Mouse (Mus musculus) lung, embryonic 15.5 days (tissue): ENCODE results near the gene Slc22a22. TPM values are rescaled to one million over a fixed set of nuclear protein-coding genes. Genes with fewer than 3 reads are reported as not detected.

Source experiments
- ATAC-seq: fragments of 200-750 bp; cut with Nextera tagmentation; 2 replicates; pipeline ENCODE4 v1.8.0; 2017; ENCODE audit warnings: moderate number of reproducible peaks, borderline replicate concordance; ENCODE audit not compliant: low FRiP score, low TSS enrichment; ENCODE audit errors: extremely low read depth
- H3K27ac ChIP-seq: fragments of 300-500 bp; sonication (generic); 2 replicates; pipeline ENCODE4 v1.5.1; 2015; ENCODE audit warnings: moderate library complexity, mild to moderate bottlenecking, inconsistent platforms
- H3K27me3 ChIP-seq: fragments of 300-500 bp; sonication (generic); 2 replicates; pipeline ENCODE4 v1.6.1; 2015; ENCODE audit warnings: inconsistent platforms
- H3K36me3 ChIP-seq: fragments of 300-500 bp; sonication (generic); 2 replicates; pipeline ENCODE4 v1.6.1; 2015; ENCODE audit warnings: inconsistent platforms
- H3K4me1 ChIP-seq: fragments of 300-500 bp; sonication (generic); 2 replicates; pipeline ENCODE4 v1.6.1; 2015; ENCODE audit warnings: inconsistent platforms
- H3K4me2 ChIP-seq: fragments of 300-500 bp; sonication (generic); 2 replicates; pipeline ENCODE4 v1.6.1; 2015; ENCODE audit warnings: inconsistent platforms, mild to moderate bottlenecking, moderate library complexity
- H3K4me3 ChIP-seq: fragments of 300-500 bp; sonication (generic); 2 replicates; pipeline ENCODE4 v1.5.1; 2015; ENCODE audit warnings: mild to moderate bottlenecking, inconsistent platforms
- H3K9ac ChIP-seq: fragments of 300-500 bp; sonication (generic); 2 replicates; pipeline ENCODE4 v1.6.1; 2015; ENCODE audit warnings: inconsistent platforms
- H3K9me3 ChIP-seq: fragments of 300-500 bp; sonication (generic); 2 replicates; pipeline ENCODE4 v1.6.1; 2016; ENCODE audit warnings: inconsistent platforms
- WGBS: fragments of 180-500 bp; shearing (Covaris S2); methylation state at CpG from one replicate; pipeline ENCODE4 v1.1.7; 2015; 5-methylcytosine and 5-hydroxymethylcytosine counted together
- polyA plus RNA-seq: library from polyadenylated mRNA; unstranded; fragments of >200 nt; fragmentation: Nextera tagmentation; extraction: Ambion mirVana; gene quantifications from 2 replicates; pipeline ENCODE4 v1.2.1, GENCODE M21; 2015

Gene Slc22a22
- polyA plus RNA-seq, 1 experiment from 2014 or later, result not detected

GRCm38 (mm10) chr15:57465996-57466395 lies 11.4 kb downstream of the Slc22a22 start:
- H3K9me3 ChIP-seq, result no peaks in the 10 kb centered on the region
- H3K4me3 ChIP-seq, result no peak overlapping the region
- no peaks in the 10 kb centered on the region for H3K36me3 ChIP-seq
- no peak for ATAC-seq
- no peaks in the 10 kb centered on the region for H3K4me1 ChIP-seq
- H3K4me2 ChIP-seq, result no peak overlapping the region
- H3K27ac ChIP-seq, result no peak overlapping the region
- no peak overlapping the region for H3K9ac ChIP-seq
- H3K27me3 ChIP-seq, result no peaks in the 10 kb centered on the region

DNA sequence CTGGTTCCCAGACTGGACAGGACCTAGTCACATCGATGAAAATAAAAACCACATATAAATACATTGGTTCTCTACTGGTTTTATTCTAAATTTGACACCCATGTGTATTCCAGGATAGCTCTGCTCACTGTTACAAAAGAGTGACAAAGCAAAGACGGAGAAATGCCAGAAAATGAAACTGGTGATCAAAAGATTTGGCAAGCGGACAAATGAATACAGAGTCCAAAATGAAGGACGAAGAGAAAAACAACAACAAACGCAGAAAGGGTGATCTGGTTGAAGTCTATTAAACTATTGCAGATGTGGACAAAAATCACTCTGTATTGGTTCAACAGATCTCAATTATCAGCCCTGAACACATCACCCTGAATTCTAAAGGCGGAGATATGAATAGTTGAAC lies 12.4 kb downstream of the Slc22a22 start:
- Histone ChIP-seq H3K4me3 (no peak overlapping the region), H3K4me1 (no peaks in the 10 kb centered on the region), H3K27ac (no peak overlapping the region), H3K9ac (no peak overlapping the region), H3K36me3 (no peaks in the 10 kb centered on the region), H3K4me2 (no peak overlapping the region), H3K27me3 (no peaks in the 10 kb centered on the region), H3K9me3 (no peaks in the 10 kb centered on the region)
- no peak for ATAC-seq
- 83% methylated on average over 6 of the region's 6 CpGs for WGBS

GRCm38 (mm10) chr15:57464066-57464465 lies 13.4 kb downstream of the Slc22a22 start:
- Histone ChIP-seq H3K4me1 (no peaks in the 10 kb centered on the region), H3K4me3 (no peak overlapping the region), H3K27me3 (no peaks in the 10 kb centered on the region), H3K9me3 (no peaks in the 10 kb centered on the region), H3K4me2 (no peak overlapping the region), H3K27ac (no peak overlapping the region), H3K9ac (no peak overlapping the region), H3K36me3 (no peaks in the 10 kb centered on the region)
- 63% methylated on average over 11 of the region's 11 CpGs for WGBS
- ATAC-seq, result no peak

GRCm38 (mm10) chr15:57461284-57461683 lies 16.1 kb downstream of the Slc22a22 start:
- WGBS, result 55% methylated on average over 1 of the region's 1 CpGs
- H3K4me1 ChIP-seq, result no peaks in the 10 kb centered on the region
- H3K9ac ChIP-seq, result no peak overlapping the region
- no peaks in the 10 kb centered on the region for H3K9me3 ChIP-seq
- H3K27me3 ChIP-seq, result no peaks in the 10 kb centered on the region
- no peak overlapping the region for H3K4me2 ChIP-seq
- ATAC-seq, result no peak
- H3K36me3 ChIP-seq, result no peaks in the 10 kb centered on the region
- no peak overlapping the region for H3K4me3 ChIP-seq
- no peak overlapping the region for H3K27ac ChIP-seq

GRCm38 (mm10) chr15:57457374-57457773 lies 20.1 kb downstream of the Slc22a22 start:
- no peaks in the 10 kb centered on the region for H3K4me1 ChIP-seq
- no peak overlapping the region for H3K4me2 ChIP-seq
- no peaks in the 10 kb centered on the region for H3K27me3 ChIP-seq
- no peak overlapping the region for H3K4me3 ChIP-seq
- no peak overlapping the region for H3K9ac ChIP-seq
- H3K9me3 ChIP-seq, result no peaks in the 10 kb centered on the region
- ATAC-seq, result peak; percentile 39; the same call in 1 of the 2 replicates
- no peak overlapping the region for H3K27ac ChIP-seq
- no peaks in the 10 kb centered on the region for H3K36me3 ChIP-seq
- WGBS, result 34% methylated on average over 2 of the region's 2 CpGs

DNA sequence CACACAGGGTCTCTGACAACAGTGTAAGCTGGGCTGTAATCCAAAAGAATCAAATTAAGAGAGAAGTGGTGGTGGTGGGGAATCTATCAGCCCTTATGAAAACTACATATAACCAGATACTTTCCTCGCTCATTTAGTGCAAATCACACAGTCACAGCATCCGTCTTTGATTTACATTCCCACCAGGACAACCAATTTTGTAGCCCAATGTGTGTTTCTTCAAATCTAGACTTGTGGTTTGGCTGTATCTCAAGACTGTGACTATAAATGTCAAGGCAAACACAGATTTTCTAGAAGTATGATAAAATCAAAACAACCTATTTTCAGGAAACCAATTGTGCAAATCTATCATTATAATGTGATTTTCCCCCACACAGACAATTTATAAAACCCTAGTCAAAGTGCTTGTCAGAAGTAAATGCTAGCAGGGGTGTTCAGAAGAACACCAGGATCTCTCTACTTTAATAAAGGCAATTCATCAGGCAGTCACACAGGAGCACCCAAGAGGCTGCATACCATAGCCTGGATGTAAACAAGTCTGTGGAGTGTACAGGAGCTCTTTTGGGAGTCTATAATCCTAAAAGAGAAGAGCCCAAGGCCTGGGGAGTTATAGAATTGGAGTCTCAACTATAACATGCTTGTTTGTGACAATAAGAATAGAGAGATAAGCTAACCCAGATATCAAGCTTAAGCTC lies 42.6 kb downstream of the Slc22a22 start:
- H3K9me3 ChIP-seq, result no peaks in the 10 kb centered on the region
- ATAC-seq, result no peak
- no peaks in the 10 kb centered on the region for H3K27me3 ChIP-seq
- H3K27ac ChIP-seq, result no peak overlapping the region
- H3K36me3 ChIP-seq, result no peaks in the 10 kb centered on the region
- H3K9ac ChIP-seq, result no peak overlapping the region
- H3K4me3 ChIP-seq, result no peak overlapping the region
- no peak overlapping the region for H3K4me2 ChIP-seq
- WGBS, result 69% methylated on average over 2 of the region's 2 CpGs
- H3K4me1 ChIP-seq, result no peaks in the 10 kb centered on the region

DNA sequence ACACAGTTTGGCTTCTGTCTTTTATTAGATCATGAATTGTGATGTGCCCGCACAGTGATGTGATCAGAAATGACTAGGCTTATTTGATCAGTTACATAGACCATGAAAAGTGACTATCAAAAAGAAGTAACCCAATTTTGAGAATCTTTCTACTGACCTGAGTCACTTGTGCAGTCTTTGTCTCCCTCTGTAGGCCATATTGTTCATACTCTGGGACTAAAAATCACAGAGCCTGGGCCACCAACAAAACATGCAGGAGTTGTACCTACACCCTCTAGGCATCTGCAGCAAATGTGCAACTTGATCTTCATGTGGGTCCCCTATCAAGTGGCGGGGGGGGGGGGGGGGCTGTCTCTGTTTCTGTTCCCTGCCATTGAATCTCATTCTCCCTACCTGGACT lies 68.9 kb downstream of the Slc22a22 start:
- H3K36me3 ChIP-seq, result no peaks in the 10 kb centered on the region
- no peaks in the 10 kb centered on the region for H3K4me1 ChIP-seq
- no peak overlapping the region for H3K27ac ChIP-seq
- H3K4me3 ChIP-seq, result no peak overlapping the region
- no peak overlapping the region for H3K4me2 ChIP-seq
- no peak for ATAC-seq
- no peak overlapping the region for H3K9ac ChIP-seq
- H3K9me3 ChIP-seq, result no peaks in the 10 kb centered on the region
- H3K27me3 ChIP-seq, result no peaks in the 10 kb centered on the region
- 39% methylated on average over 2 of the region's 2 CpGs for WGBS

DNA sequence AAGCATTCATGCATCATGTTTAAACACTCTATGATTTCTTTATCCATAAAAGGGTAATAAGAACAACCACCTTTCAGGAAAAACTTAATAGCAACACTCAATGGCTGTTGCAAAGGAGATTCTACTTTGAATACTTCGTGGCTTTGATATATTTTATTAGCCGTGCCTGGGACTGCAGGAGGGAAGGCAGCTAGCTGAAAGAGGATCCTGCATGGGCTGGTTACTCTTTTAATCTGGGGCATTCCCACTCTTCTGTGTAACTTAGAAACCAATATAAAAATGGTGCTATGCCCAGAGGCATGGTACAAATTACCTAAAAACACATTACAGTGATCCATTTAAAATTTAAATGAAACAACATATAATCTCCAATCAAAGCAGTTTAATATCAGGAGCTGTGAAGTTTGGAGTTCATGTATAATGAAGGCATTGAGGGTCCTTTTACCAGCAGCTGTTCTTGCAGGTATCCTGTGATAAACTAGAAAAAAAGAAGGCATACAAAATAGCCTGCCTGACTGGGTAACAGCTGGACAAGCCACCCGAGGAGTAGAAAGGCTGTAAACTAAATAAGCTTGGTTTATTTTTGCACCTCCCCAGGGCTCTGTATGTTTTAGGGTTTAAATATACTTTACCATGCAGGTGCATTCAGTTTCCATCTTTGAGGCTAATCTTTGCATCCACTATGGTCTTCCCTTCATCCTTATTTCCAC lies 78.8 kb downstream of the Slc22a22 start:
- H3K36me3 ChIP-seq, result no peaks in the 10 kb centered on the region

DNA sequence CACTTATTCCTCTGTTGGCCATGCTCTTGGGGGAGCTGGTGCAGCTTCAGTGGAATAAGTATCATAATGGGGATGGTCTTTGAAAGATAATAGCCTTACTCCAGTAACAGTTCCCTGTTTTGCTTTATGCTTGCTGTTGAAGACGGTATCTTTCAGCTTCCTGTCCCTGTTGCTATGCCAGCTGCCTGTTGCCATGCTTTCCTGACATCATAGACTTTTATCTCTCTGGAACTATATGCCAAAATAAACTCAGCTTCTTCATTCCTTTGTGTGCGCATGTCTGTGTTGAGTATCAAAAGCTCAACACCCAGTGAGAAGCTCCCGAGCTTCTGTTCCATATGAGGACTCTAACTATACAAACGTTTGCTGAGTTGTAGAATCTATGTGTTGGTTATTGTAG lies 83.4 kb downstream of the Slc22a22 start:
- H3K4me3 ChIP-seq, result no peak overlapping the region
- no peak overlapping the region for H3K9ac ChIP-seq
- H3K4me2 ChIP-seq, result no peak overlapping the region
- no peak overlapping the region for H3K27ac ChIP-seq
- no peaks in the 10 kb centered on the region for H3K27me3 ChIP-seq
- no peaks in the 10 kb centered on the region for H3K4me1 ChIP-seq
- ATAC-seq, result no peak
- WGBS, result 64% methylated on average over 4 of the region's 4 CpGs
- no peaks in the 10 kb centered on the region for H3K9me3 ChIP-seq
- H3K36me3 ChIP-seq, result no peaks in the 10 kb centered on the region

More for the DNA sequence above, 78.8 kb downstream of the Slc22a22 start:
- Histone ChIP-seq H3K4me3 (no peak overlapping the region), H3K9me3 (no peaks in the 10 kb centered on the region), H3K27ac (no peak overlapping the region), H3K27me3 (no peaks in the 10 kb centered on the region), H3K4me1 (no peaks in the 10 kb centered on the region), H3K9ac (no peak overlapping the region), H3K4me2 (no peak overlapping the region)
- no peak for ATAC-seq
- 52% methylated on average over 3 of the region's 3 CpGs for WGBS

DNA sequence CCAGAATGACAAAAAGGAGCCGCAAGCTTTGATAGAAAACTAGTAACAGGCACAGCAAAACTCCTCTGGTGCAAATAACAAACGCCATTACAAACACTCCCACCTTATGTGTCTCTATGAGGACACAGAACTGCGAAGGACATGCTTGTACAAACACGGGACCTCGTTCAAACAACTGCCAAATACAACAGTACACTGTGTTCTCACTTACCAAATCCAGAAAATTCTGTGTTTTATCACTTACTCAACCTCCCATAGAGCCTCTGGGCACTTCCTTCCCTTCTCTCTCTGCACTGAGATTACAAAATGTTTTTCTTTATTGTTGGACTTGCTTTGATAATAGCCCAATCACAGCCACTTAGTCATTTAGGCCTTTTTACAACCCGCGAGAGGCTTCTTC lies 97.0 kb downstream of the Slc22a22 start:
- no peak for ATAC-seq
- Histone ChIP-seq H3K9me3 (no peaks in the 10 kb centered on the region), H3K4me1 (no peaks in the 10 kb centered on the region), H3K4me3 (no peak overlapping the region), H3K27me3 (no peaks in the 10 kb centered on the region), H3K36me3 (no peaks in the 10 kb centered on the region), H3K9ac (no peak overlapping the region), H3K27ac (no peak overlapping the region), H3K4me2 (no peak overlapping the region)
- WGBS, result 63% methylated on average over 7 of the region's 7 CpGs

- H3K4me1 ChIP-seq, result no peaks in the 10 kb centered on the region
- no peak overlapping the region for H3K9ac ChIP-seq
- no peak overlapping the region for H3K4me3 ChIP-seq
- no peaks in the 10 kb centered on the region for H3K36me3 ChIP-seq
- no peak for ATAC-seq
- H3K9me3 ChIP-seq, result no peaks in the 10 kb centered on the region
- H3K27me3 ChIP-seq, result no peaks in the 10 kb centered on the region
- no peak overlapping the region for H3K27ac ChIP-seq
- no peak overlapping the region for H3K4me2 ChIP-seq
- WGBS, result 55% methylated on average over 1 of the region's 1 CpGs
Observed at GRCm38 (mm10) chr15:57366446-57366845, 111.0 kb downstream of the Slc22a22 start.

- Histone ChIP-seq H3K9ac (no peak overlapping the region), H3K9me3 (no peaks in the 10 kb centered on the region), H3K36me3 (no peaks in the 10 kb centered on the region), H3K4me2 (no peak overlapping the region), H3K4me1 (no peaks in the 10 kb centered on the region), H3K27me3 (no peaks in the 10 kb centered on the region), H3K27ac (no peak overlapping the region), H3K4me3 (no peak overlapping the region)
- 59% methylated on average over 4 of the region's 4 CpGs for WGBS
- no peak for ATAC-seq
Observed at GRCm38 (mm10) chr15:57355278-57355677, 122.1 kb downstream of the Slc22a22 start.
